In genomic region chr15:84168170-84169161, GRCm38 (mm10) we compare ENCODE assay signal across 10 mouse cellular contexts. TPM values are rescaled to one million over a fixed set of nuclear protein-coding genes. Genes with fewer than 3 reads are reported as not detected.
A peak's percentile ranks its signal among the peaks of the same experiment; 100 is the strongest.
DNase-seq lines count a peak whose midpoint lies in the region; ATAC-seq lines count a peak whose summit lies in the region.
"Had no signal": no experiment of that assay in that cellular context is flagged by ENCODE, and none has a peak within 500 bp of the region (broad histone marks: within the 10 kb centered on the region; RNA-seq: fewer than 3 reads in every experiment).

No protein-coding gene starts in this region.

- peak; percentile 23 for DNase-seq in adrenal gland, postnatal 25 days
- DNase-seq in heart, postnatal 14 days: peak; percentile 22 to 27
- peak; percentile 43 to 63 for DNase-seq in kidney, postnatal 4 days
- DNase-seq in testis, postnatal 14 days (ENCODE audit: low spot score): peak; percentile 16

- peaks cover 30% of the 10 kb centered on the region for H3K27me3 ChIP-seq in erythroblast, embryonic 14.5 days (ENCODE audit: control insufficient read depth)
- H3K27me3 ChIP-seq in midbrain, embryonic 13.5 days: no peaks in the 10 kb centered on the region

- H3K36me3 ChIP-seq in erythroblast, embryonic 14.5 days (ENCODE audit: control insufficient read depth): no peaks in the 10 kb centered on the region
- H3K36me3 ChIP-seq in midbrain, embryonic 13.5 days: no peaks in the 10 kb centered on the region

- peak overlapping the region; percentile 77 for H3K27ac ChIP-seq in midbrain, embryonic 13.5 days

- under 1% methylated on average over 28 of the region's 28 CpGs for WGBS in midbrain, embryonic 13.5 days

- H3K4me3 ChIP-seq in erythroblast, embryonic 14.5 days (replicated peaks): peak overlapping the region; percentile 55
- peak overlapping the region; percentile 55 for H3K4me3 ChIP-seq in midbrain, embryonic 13.5 days (replicated peaks)

- no peak for ATAC-seq in erythroblast, adult 5-6 weeks (replicated peaks; ENCODE audit: low FRiP score, poor library complexity, severe bottlenecking)
- ATAC-seq in erythroid progenitor cell, adult 5-6 weeks (replicated peaks; ENCODE audit: low FRiP score, poor library complexity, severe bottlenecking): peak; percentile 40; the same call in 1 of the 2 replicates
- peak; percentile 55 for ATAC-seq in midbrain, embryonic 13.5 days

- H3K4me2 ChIP-seq in midbrain, embryonic 13.5 days (replicated peaks): peak overlapping the region; percentile 89

- no peaks in the 10 kb centered on the region for H3K9me3 ChIP-seq in erythroblast, embryonic 14.5 days (ENCODE audit: control insufficient read depth, low read length)
- no peaks in the 10 kb centered on the region for H3K9me3 ChIP-seq in midbrain, embryonic 13.5 days

- peaks cover 13% of the 10 kb centered on the region for H3K4me1 ChIP-seq in erythroblast, embryonic 14.5 days (ENCODE audit: control insufficient read depth)
- peaks cover 22% of the 10 kb centered on the region for H3K4me1 ChIP-seq in midbrain, embryonic 13.5 days (replicated peaks)

- H3K9ac ChIP-seq in midbrain, embryonic 13.5 days (replicated peaks): peak overlapping the region; percentile 73

- intact Hi-C loops in heart, postnatal 14 days (cut with DNase I): loop anchor here (2.0 to 5.0 kb wide), 2 partner anchors 44 to 96 kb away; no protein-coding TSS in a partner anchor

RNA-seq across cellular contexts. Expression of gene Pnpla3, which starts 0.8 kb away (rescaled TPM):
- not detected in 2 replicates for polyA plus RNA-seq in erythroblast, embryonic 14.5 days (2012)
- not detected in 2 replicates for total RNA-seq in erythroblast, adult 5-6 weeks (2015; ENCODE audit: low replicate concordance)
- not detected in 2 replicates for total RNA-seq in erythroblast, adult 5-6 weeks (2017; ENCODE audit: low replicate concordance)
- 33.6 and 34.6 TPM in 2 replicates for total RNA-seq in adrenal gland, postnatal 25 days (2021)
- not detected in 2 replicates for total RNA-seq in erythroid progenitor cell, adult 5-6 weeks (2015; ENCODE audit: low replicate concordance)
- not detected in 2 replicates for total RNA-seq in erythroid progenitor cell, adult 5-6 weeks (2017; ENCODE audit: low replicate concordance)
- total RNA-seq in heart, postnatal 14 days (2021): 10 to 100 TPM in 1 of 2 experiments, 1 to 10 TPM in 1; 8.2 to 10.4 TPM
- 4.1 and 4.5 TPM in 2 replicates for polyA plus RNA-seq in midbrain, embryonic 13.5 days (2015; fragmentation: Nextera tagmentation; extraction: Ambion mirVana)
- total RNA-seq: hematopoietic stem cell, adult 5-6 weeks had no signal
- polyA plus RNA-seq: C2C12 had no signal

RNA-seq across cellular contexts. Expression of gene Samm50, which starts 23.6 kb away (rescaled TPM):
- polyA plus RNA-seq in erythroblast, embryonic 14.5 days (2012): 2.2 and 3.4 TPM in 2 replicates
- 9.6 and 13.2 TPM in 2 replicates for total RNA-seq in erythroblast, adult 5-6 weeks (2015; ENCODE audit: low replicate concordance)
- total RNA-seq in erythroblast, adult 5-6 weeks (2017; ENCODE audit: low replicate concordance): 7.0 and 18.7 TPM in 2 replicates
- total RNA-seq in adrenal gland, postnatal 25 days (2021): 136 and 143 TPM in 2 replicates
- total RNA-seq in erythroid progenitor cell, adult 5-6 weeks (2015; ENCODE audit: low replicate concordance): 9.0 and 12.6 TPM in 2 replicates
- total RNA-seq in erythroid progenitor cell, adult 5-6 weeks (2017; ENCODE audit: low replicate concordance): 4.1 and 18.0 TPM in 2 replicates
- total RNA-seq in heart, postnatal 14 days (2021): 100 to 1,000 TPM; 265 to 269 TPM
- 83.1 and 85.9 TPM in 2 replicates for polyA plus RNA-seq in midbrain, embryonic 13.5 days (2015; fragmentation: Nextera tagmentation; extraction: Ambion mirVana)

RNA-seq across cellular contexts. Expression of gene Pnpla5, which starts 45.5 kb away (rescaled TPM):
- polyA plus RNA-seq in erythroblast, embryonic 14.5 days (2012): not detected in 2 replicates
- total RNA-seq in erythroblast, adult 5-6 weeks (2015; ENCODE audit: low replicate concordance): not detected in 2 replicates
- total RNA-seq in erythroblast, adult 5-6 weeks (2017; ENCODE audit: low replicate concordance): not detected in 2 replicates
- not detected in 2 replicates for total RNA-seq in adrenal gland, postnatal 25 days (2021)
- total RNA-seq in erythroid progenitor cell, adult 5-6 weeks (2015; ENCODE audit: low replicate concordance): not detected in 2 replicates
- not detected in 2 replicates for total RNA-seq in erythroid progenitor cell, adult 5-6 weeks (2017; ENCODE audit: low replicate concordance)
- not detected for total RNA-seq in heart, postnatal 14 days (2021)
- not detected in 2 replicates for polyA plus RNA-seq in midbrain, embryonic 13.5 days (2015; fragmentation: Nextera tagmentation; extraction: Ambion mirVana)
- total RNA-seq: hematopoietic stem cell, adult 5-6 weeks had no signal
- polyA plus RNA-seq: C2C12 had no signal

Comparison
In these comparisons a context has a peak if more than half of its experiments do, and no peak if none do; other contexts are left out.
1. RNA of gene Pnpla3, which starts 0.8 kb away (total RNA-seq): 33.6 to 34.6 TPM in adrenal gland, postnatal 25 days and 8.2 to 10.4 TPM in heart, postnatal 14 days; not detected in erythroblast, adult 5-6 weeks and not detected in erythroid progenitor cell, adult 5-6 weeks; every median in the first group is over 4 times any median in the second.
2. Peak in every context shown above with its lines, with median percentiles within 50 percentile points of each other: DNase-seq.